Mouse (Mus musculus) forebrain, embryonic 10.5 days (tissue): Measurements from ENCODE around the gene Mast4. TPM values are rescaled to one million over a fixed set of nuclear protein-coding genes. Genes with fewer than 3 reads are reported as not detected.

Source experiments
- DNase-seq: peaks from one replicate; pipeline ENCODE4 v3.0.0-alpha.2; 2017; ENCODE audit warnings: low spot score; ENCODE audit errors: extremely low spot score
- H3K27ac ChIP-seq: fragments of 300-500 bp; sonication (generic); 2 replicates; pipeline ENCODE4 v1.5.1; 2016; ENCODE audit warnings: mild to moderate bottlenecking
- H3K27me3 ChIP-seq: fragments of 300-500 bp; sonication (generic); 2 replicates; pipeline ENCODE4 v1.6.1; 2016; ENCODE audit warnings: mild to moderate bottlenecking; ENCODE audit not compliant: poor library complexity, severe bottlenecking
- H3K36me3 ChIP-seq: fragments of 300-500 bp; sonication (generic); replicated peaks from 2 replicates; pipeline ENCODE4 v1.6.1; 2016; ENCODE audit warnings: mild to moderate bottlenecking, moderate library complexity
- H3K4me1 ChIP-seq: fragments of 300-500 bp; sonication (generic); 2 replicates; pipeline ENCODE4 v1.6.1; 2016
- H3K4me3 ChIP-seq: fragments of 300-500 bp; sonication (generic); 2 replicates; pipeline ENCODE4 v1.5.1; 2016; ENCODE audit warnings: mild to moderate bottlenecking, moderate library complexity
- H3K9me3 ChIP-seq: fragments of 300-500 bp; sonication (generic); 2 replicates; pipeline ENCODE4 v1.6.1; 2016; ENCODE audit warnings: mild to moderate bottlenecking, moderate library complexity
- WGBS: fragments of 180-500 bp; shearing (Covaris S2); methylation state at CpG from one replicate; pipeline ENCODE4 v1.1.7; 2016; 5-methylcytosine and 5-hydroxymethylcytosine counted together
- polyA plus RNA-seq: library from polyadenylated mRNA; unstranded; fragments of >200 nt; fragmentation: Nextera tagmentation; extraction: Ambion mirVana; gene quantifications from 2 replicates; pipeline ENCODE4 v1.2.1, GENCODE M21; 2016

Mast4 gene
- polyA plus RNA-seq, 1 experiment from 2014 or later: 18.3 TPM

GRCm38 (mm10) chr13:103120669-103121131 lies 213.6 kb downstream of the Mast4 start:
- DNase-seq: peak; percentile 44
- H3K9me3 ChIP-seq: no peaks in the 10 kb centered on the region
- 8% methylated on average over 7 of the region's 7 CpGs for WGBS
- H3K27ac ChIP-seq: peak overlapping the region; percentile 76
- H3K4me3 ChIP-seq: peak overlapping the region; percentile 33
- H3K4me1 ChIP-seq: peaks cover 15% of the 10 kb centered on the region
- H3K36me3 ChIP-seq: no peaks in the 10 kb centered on the region
- H3K27me3 ChIP-seq: no peaks in the 10 kb centered on the region

GRCm38 (mm10) chr13:103119728-103120127 lies 214.6 kb downstream of the Mast4 start:
- Histone ChIP-seq H3K4me3 (no peak overlapping the region), H3K36me3 (no peaks in the 10 kb centered on the region), H3K27ac (no peak overlapping the region), H3K4me1 (peaks cover 21% of the 10 kb centered on the region), H3K27me3 (no peaks in the 10 kb centered on the region), H3K9me3 (no peaks in the 10 kb centered on the region)
- DNase-seq: no peak
- 97% methylated on average over 9 of the region's 9 CpGs for WGBS

GRCm38 (mm10) chr13:103115116-103115515 lies 219.2 kb downstream of the Mast4 start:
- H3K4me1 ChIP-seq: peaks cover 19% of the 10 kb centered on the region
- H3K4me3 ChIP-seq: no peak overlapping the region
- H3K27me3 ChIP-seq: no peaks in the 10 kb centered on the region
- H3K27ac ChIP-seq: no peak overlapping the region
- H3K9me3 ChIP-seq: no peaks in the 10 kb centered on the region
- DNase-seq: no peak
- 85% methylated on average over 4 of the region's 4 CpGs for WGBS
- H3K36me3 ChIP-seq: no peaks in the 10 kb centered on the region

GRCm38 (mm10) chr13:103114274-103114673 lies 220.0 kb downstream of the Mast4 start:
- Histone ChIP-seq H3K4me3 (no peak overlapping the region), H3K27me3 (no peaks in the 10 kb centered on the region), H3K9me3 (no peaks in the 10 kb centered on the region), H3K27ac (peak overlapping the region; percentile 53), H3K36me3 (no peaks in the 10 kb centered on the region), H3K4me1 (peaks cover 19% of the 10 kb centered on the region)
- WGBS: 58% methylated on average over 5 of the region's 5 CpGs
- no peak for DNase-seq

- H3K36me3 ChIP-seq: no peaks in the 10 kb centered on the region
- no peaks in the 10 kb centered on the region for H3K9me3 ChIP-seq
- no peaks in the 10 kb centered on the region for H3K27me3 ChIP-seq
- no peak overlapping the region for H3K4me3 ChIP-seq
- peak; percentile 73 for DNase-seq
- H3K4me1 ChIP-seq: peaks cover 15% of the 10 kb centered on the region
- WGBS: 36% methylated on average over 10 of the region's 10 CpGs
- H3K27ac ChIP-seq: no peak overlapping the region
Observed at GRCm38 (mm10) chr13:103109872-103110271, 224.4 kb downstream of the Mast4 start.

GRCm38 (mm10) chr13:103107362-103107761 lies 226.9 kb downstream of the Mast4 start:
- H3K4me1 ChIP-seq: peaks cover 6% of the 10 kb centered on the region
- no peaks in the 10 kb centered on the region for H3K36me3 ChIP-seq
- no peak overlapping the region for H3K4me3 ChIP-seq
- no peak for DNase-seq
- no peaks in the 10 kb centered on the region for H3K9me3 ChIP-seq
- WGBS: 93% methylated on average over 5 of the region's 5 CpGs
- H3K27ac ChIP-seq: no peak overlapping the region
- H3K27me3 ChIP-seq: no peaks in the 10 kb centered on the region

GRCm38 (mm10) chr13:103102598-103102997 lies 231.7 kb downstream of the Mast4 start:
- DNase-seq: no peak
- Histone ChIP-seq H3K4me1 (peaks cover 3% of the 10 kb centered on the region; the same call in 1 of the 2 replicates), H3K27me3 (peaks cover 12% of the 10 kb centered on the region), H3K36me3 (no peaks in the 10 kb centered on the region), H3K4me3 (no peak overlapping the region), H3K27ac (no peak overlapping the region), H3K9me3 (no peaks in the 10 kb centered on the region)
- 84% methylated on average over 6 of the region's 6 CpGs for WGBS

- peaks cover 16% of the 10 kb centered on the region for H3K4me1 ChIP-seq
Observed at GRCm38 (mm10) chr13:103096346-103097150, 237.7 kb downstream of the Mast4 start.

GRCm38 (mm10) chr13:103095491-103095890 lies 238.8 kb downstream of the Mast4 start:
- Histone ChIP-seq H3K4me3 (no peak overlapping the region), H3K27me3 (peaks cover 30% of the 10 kb centered on the region), H3K4me1 (peaks cover 20% of the 10 kb centered on the region), H3K27ac (no peak overlapping the region), H3K9me3 (no peaks in the 10 kb centered on the region), H3K36me3 (no peaks in the 10 kb centered on the region)
- WGBS: 65% methylated on average over 7 of the region's 7 CpGs
- no peak for DNase-seq

More at GRCm38 (mm10) chr13:103096346-103097150, 237.7 kb downstream of the Mast4 start:
- H3K4me3 ChIP-seq: peak overlapping the region; percentile 57
- WGBS: 8% methylated on average over 28 of the region's 28 CpGs
- DNase-seq: peak; percentile 58
- H3K9me3 ChIP-seq: no peaks in the 10 kb centered on the region
- no peaks in the 10 kb centered on the region for H3K36me3 ChIP-seq
- H3K27me3 ChIP-seq: peaks cover 30% of the 10 kb centered on the region
- 0 out of 2 replicates have a peak overlapping the region, but pooled peaks have one; percentile 48 for H3K27ac ChIP-seq

GRCm38 (mm10) chr13:103094595-103094994 lies 239.7 kb downstream of the Mast4 start:
- H3K4me3 ChIP-seq: no peak overlapping the region
- no peak overlapping the region for H3K27ac ChIP-seq
- H3K9me3 ChIP-seq: no peaks in the 10 kb centered on the region
- WGBS: 84% methylated on average over 5 of the region's 5 CpGs
- H3K4me1 ChIP-seq: peaks cover 20% of the 10 kb centered on the region
- H3K36me3 ChIP-seq: no peaks in the 10 kb centered on the region
- H3K27me3 ChIP-seq: peaks cover 30% of the 10 kb centered on the region
- DNase-seq: no peak

- DNase-seq: no peak
- 93% methylated on average over 1 of the region's 1 CpGs for WGBS
- no peaks in the 10 kb centered on the region for H3K36me3 ChIP-seq
- no peaks in the 10 kb centered on the region for H3K9me3 ChIP-seq
- H3K4me3 ChIP-seq: no peak overlapping the region
- no peak overlapping the region for H3K27ac ChIP-seq
- peaks cover 20% of the 10 kb centered on the region for H3K4me1 ChIP-seq
- peaks cover 30% of the 10 kb centered on the region for H3K27me3 ChIP-seq
Observed at GRCm38 (mm10) chr13:103093713-103094112, 240.6 kb downstream of the Mast4 start.

GRCm38 (mm10) chr13:103085540-103086121 lies 248.7 kb downstream of the Mast4 start:
- 88% methylated on average over 15 of the region's 15 CpGs for WGBS
- Histone ChIP-seq H3K27ac (no peak overlapping the region), H3K4me3 (no peak overlapping the region), H3K9me3 (no peaks in the 10 kb centered on the region), H3K4me1 (peaks cover 14% of the 10 kb centered on the region), H3K36me3 (no peaks in the 10 kb centered on the region), H3K27me3 (no peaks in the 10 kb centered on the region)
- DNase-seq: no peak

GRCm38 (mm10) chr13:103082891-103083290 lies 251.4 kb downstream of the Mast4 start:
- no peak overlapping the region for H3K4me3 ChIP-seq
- WGBS: 93% methylated on average over 6 of the region's 6 CpGs
- no peaks in the 10 kb centered on the region for H3K9me3 ChIP-seq
- no peak overlapping the region for H3K27ac ChIP-seq
- DNase-seq: no peak
- no peaks in the 10 kb centered on the region for H3K36me3 ChIP-seq
- peaks cover 14% of the 10 kb centered on the region for H3K4me1 ChIP-seq
- no peaks in the 10 kb centered on the region for H3K27me3 ChIP-seq
